Mouse (Mus musculus) liver, embryonic 15.5 days (tissue): ENCODE results near the gene Itpripl2. TPM values are rescaled to one million over a fixed set of nuclear protein-coding genes. Genes with fewer than 3 reads are reported as not detected.
A peak's percentile ranks its signal among the peaks of the same experiment; 100 is the strongest.

ENCODE experiments used
- ATAC-seq: fragments of 200-750 bp; cut with Nextera tagmentation; 2 replicates; pipeline ENCODE4 v1.8.0; 2017; ENCODE audit warnings: moderate number of reproducible peaks, mild to moderate bottlenecking, moderate library complexity; ENCODE audit not compliant: insufficient read depth
- H3K27ac ChIP-seq: fragments of 300-500 bp; sonication (generic); replicated peaks from 2 replicates; pipeline ENCODE4 v1.5.1; 2015; ENCODE audit warnings: mild to moderate bottlenecking, inconsistent platforms
- H3K27me3 ChIP-seq: fragments of 300-500 bp; sonication (generic); 2 replicates; pipeline ENCODE4 v1.6.1; 2015; ENCODE audit warnings: mild to moderate bottlenecking, inconsistent platforms
- H3K36me3 ChIP-seq: fragments of 300-500 bp; sonication (generic); replicated peaks from 2 replicates; pipeline ENCODE4 v1.6.1; 2015; ENCODE audit warnings: moderate library complexity, mild to moderate bottlenecking, inconsistent platforms
- H3K4me1 ChIP-seq: fragments of 300-500 bp; sonication (generic); replicated peaks from 2 replicates; pipeline ENCODE4 v1.6.1; 2015; ENCODE audit warnings: inconsistent platforms
- H3K4me2 ChIP-seq: fragments of 300-500 bp; sonication (generic); 2 replicates; pipeline ENCODE4 v1.6.1; 2015; ENCODE audit warnings: moderate library complexity, mild to moderate bottlenecking, inconsistent platforms
- H3K4me3 ChIP-seq: fragments of 300-500 bp; sonication (generic); replicated peaks from 2 replicates; pipeline ENCODE4 v1.5.1; 2015; ENCODE audit warnings: mild to moderate bottlenecking, inconsistent platforms
- H3K9ac ChIP-seq: fragments of 300-500 bp; sonication (generic); 2 replicates; pipeline ENCODE4 v1.6.1; 2015; ENCODE audit warnings: moderate library complexity, mild to moderate bottlenecking, inconsistent platforms
- H3K9me3 ChIP-seq: fragments of 300-500 bp; sonication (generic); replicated peaks from 2 replicates; pipeline ENCODE4 v1.6.1; 2016; ENCODE audit warnings: inconsistent platforms
- WGBS: fragments of 180-500 bp; shearing (Covaris S2); methylation state at CpG from one replicate; pipeline ENCODE4 v1.1.7; 2015; ENCODE audit warnings: mixed read lengths; ENCODE audit not compliant: insufficient replicate concordance; 5-methylcytosine and 5-hydroxymethylcytosine counted together
- polyA plus RNA-seq: library from polyadenylated mRNA; unstranded; fragments of >200 nt; fragmentation: Nextera tagmentation; extraction: Ambion mirVana; gene quantifications from 2 replicates; pipeline ENCODE4 v1.2.1, GENCODE M21; 2015

The Itpripl2 gene
- polyA plus RNA-seq, 1 experiment from 2014 or later: 1.1 TPM

DNA sequence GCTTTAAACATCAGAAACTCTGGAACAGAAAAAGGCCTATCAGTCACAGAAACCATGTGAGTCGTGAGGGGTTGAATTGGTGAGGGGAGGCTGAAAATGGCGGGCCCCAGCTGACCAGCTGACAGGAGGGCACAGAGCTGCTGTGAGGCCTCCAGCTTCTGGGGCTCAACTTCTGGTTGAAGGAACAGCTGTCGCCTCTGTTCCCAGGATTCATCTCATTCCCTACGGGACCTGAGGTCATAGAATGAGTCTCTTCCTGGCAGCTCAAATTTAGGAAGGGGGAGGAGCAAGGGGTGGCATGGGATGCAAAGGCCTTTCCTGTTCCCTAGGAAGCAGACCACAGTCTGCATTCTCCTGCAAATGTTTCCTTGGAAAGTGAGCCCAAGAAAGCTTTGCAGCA is 12.1 kb upstream of the Itpripl2 start:
- no peaks in the 10 kb centered on the region for H3K9me3 ChIP-seq

DNA sequence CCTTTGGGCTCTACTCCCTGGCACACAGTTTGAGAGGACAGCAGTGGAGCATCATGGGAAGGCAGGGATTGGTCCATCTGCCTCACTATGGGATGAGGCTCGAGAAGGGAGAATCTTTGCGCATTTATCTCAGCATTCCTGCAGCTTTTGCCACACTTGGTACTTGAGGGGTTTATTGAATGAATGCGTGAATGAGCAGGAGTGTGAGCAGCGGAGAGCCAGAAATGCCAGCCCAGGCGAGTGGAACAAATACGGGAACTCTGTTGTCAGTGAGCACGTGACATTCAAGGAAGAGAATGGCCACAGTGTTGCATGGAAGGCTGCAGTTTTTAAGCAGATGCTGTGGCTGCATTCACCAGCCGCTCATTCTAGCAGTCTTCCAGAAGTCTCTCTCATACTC is 10.6 kb upstream of the Itpripl2 start:
- Histone ChIP-seq H3K36me3 (no peaks in the 10 kb centered on the region), H3K9me3 (no peaks in the 10 kb centered on the region), H3K4me2 (no peak overlapping the region), H3K9ac (no peak overlapping the region), H3K4me1 (no peaks in the 10 kb centered on the region), H3K27ac (no peak overlapping the region), H3K27me3 (no peaks in the 10 kb centered on the region), H3K4me3 (no peak overlapping the region)
- WGBS: 69% methylated on average over 8 of the region's 8 CpGs
- no peak for ATAC-seq

More for the DNA sequence above, 12.1 kb upstream of the Itpripl2 start:
- WGBS: 52% methylated on average over 4 of the region's 4 CpGs
- Histone ChIP-seq H3K4me2 (no peak overlapping the region), H3K9ac (no peak overlapping the region), H3K27ac (no peak overlapping the region), H3K4me1 (no peaks in the 10 kb centered on the region), H3K36me3 (no peaks in the 10 kb centered on the region), H3K27me3 (no peaks in the 10 kb centered on the region), H3K4me3 (no peak overlapping the region)
- no peak for ATAC-seq

DNA sequence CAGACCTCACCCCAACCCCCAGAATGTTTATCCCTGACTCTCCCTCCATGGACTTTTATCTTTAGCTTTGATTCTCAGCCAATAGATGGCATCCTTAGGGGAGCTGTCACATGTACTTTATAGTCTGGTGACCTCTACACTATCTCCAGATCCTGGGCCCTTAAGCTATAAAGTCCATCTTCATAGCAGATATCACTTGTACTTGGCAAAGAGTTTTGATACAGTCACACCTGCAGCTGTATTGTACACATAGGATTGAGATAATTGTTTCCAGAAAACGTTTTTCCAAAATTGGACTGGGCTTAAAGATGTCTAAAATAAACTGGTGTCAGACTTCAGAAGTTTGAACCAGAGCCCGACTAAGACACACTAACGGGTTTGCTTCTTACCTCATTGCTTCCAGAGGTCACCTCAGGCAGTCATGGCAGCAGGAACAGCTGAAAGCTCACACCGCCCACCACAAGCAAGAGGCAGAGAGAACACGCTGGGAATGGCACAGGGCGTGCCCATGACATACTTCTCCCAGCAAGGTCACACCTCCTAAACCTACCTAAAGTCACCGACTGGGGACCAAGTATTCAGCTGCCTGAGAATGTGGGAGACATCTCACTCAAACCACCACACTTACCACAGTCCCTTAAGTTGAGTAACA is 8.1 kb upstream of the Itpripl2 start:
- no peak for ATAC-seq

DNA sequence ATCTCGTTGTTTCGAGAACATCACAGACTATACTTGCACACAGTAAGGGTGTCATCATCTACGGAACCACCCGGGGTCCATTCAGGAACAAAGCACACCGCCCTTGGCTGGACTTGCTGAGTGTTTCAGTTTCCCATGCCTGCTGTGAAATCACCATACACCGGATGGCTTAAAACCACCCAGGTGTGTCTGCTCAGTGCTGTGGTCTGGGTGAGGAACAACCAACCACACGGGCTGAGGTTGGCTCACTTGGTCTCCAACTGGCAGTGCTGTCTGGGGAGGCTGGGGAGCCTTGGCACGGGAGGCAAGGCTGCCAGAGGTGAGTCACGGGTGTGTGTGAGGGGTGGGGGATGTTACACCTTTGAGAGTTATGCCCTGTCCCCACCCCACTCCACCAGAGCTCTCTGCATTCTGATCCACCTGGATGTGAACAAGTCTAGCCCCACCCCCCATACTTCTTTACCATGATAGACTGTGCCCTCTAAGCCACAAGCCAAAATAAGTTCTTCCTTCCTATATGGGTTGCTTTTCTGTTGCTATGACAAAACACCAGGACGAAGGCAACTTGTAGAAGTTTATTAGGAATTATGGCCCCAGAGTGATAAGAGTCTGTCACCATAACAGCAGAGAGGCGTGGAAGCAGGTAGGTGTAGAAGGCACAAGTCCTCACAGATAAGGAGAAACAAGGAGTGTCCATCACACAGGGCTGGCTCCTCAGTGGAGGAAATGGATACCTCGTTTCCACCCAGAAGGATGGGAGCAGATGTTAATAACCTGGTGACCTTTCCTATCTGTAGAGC is 7.4 kb upstream of the Itpripl2 start:
- H3K27me3 ChIP-seq: no peaks in the 10 kb centered on the region
- H3K27ac ChIP-seq: no peak overlapping the region
- 52% methylated on average over 12 of the region's 12 CpGs for WGBS
- no peak for ATAC-seq
- H3K9ac ChIP-seq: no peak overlapping the region
- H3K9me3 ChIP-seq: no peaks in the 10 kb centered on the region
- no peak overlapping the region for H3K4me3 ChIP-seq
- no peak overlapping the region for H3K4me2 ChIP-seq
- no peaks in the 10 kb centered on the region for H3K4me1 ChIP-seq
- no peaks in the 10 kb centered on the region for H3K36me3 ChIP-seq

More for the DNA sequence above, 8.1 kb upstream of the Itpripl2 start:
- Histone ChIP-seq H3K36me3 (no peaks in the 10 kb centered on the region), H3K9ac (no peak overlapping the region), H3K27me3 (no peaks in the 10 kb centered on the region), H3K4me3 (no peak overlapping the region), H3K9me3 (no peaks in the 10 kb centered on the region), H3K4me1 (no peaks in the 10 kb centered on the region), H3K4me2 (no peak overlapping the region), H3K27ac (no peak overlapping the region)
- 50% methylated on average over 7 of the region's 7 CpGs for WGBS

DNA sequence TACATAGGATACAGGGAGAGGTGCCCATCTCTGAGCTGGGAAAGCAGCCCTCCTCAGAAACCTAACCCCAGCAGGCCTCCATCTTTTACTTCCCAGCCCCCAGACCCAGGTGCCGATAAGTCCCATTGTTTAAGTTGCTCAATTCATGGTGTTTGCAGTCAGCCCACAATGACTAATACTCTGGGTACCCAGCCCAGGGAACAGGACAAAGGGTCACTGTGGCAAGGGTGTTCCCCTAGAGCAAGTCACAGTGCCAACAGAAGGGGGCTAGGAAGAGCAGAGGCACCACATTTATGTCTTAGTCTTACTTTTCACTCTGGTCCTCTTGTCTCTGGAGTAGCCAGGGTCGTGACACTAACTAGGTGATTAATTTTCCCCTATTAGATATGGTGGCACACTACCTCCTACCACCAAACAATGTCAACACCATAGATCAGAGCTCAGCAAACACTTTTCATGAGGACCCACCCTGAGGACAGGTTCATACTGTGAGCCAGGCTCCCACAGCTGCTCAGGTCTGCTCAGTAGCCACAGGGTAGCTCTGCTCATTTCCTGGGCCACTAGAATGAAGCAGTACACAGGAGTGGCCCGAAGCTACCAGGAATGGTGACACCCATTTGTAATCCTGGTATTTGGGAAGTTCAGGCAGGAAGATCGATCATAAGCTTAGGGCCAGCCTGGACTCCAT is 3.3 kb upstream of the Itpripl2 start:
- no peak overlapping the region for H3K9ac ChIP-seq
- no peak for ATAC-seq
- H3K36me3 ChIP-seq: no peaks in the 10 kb centered on the region
- no peak overlapping the region for H3K4me2 ChIP-seq
- H3K9me3 ChIP-seq: no peaks in the 10 kb centered on the region
- H3K27ac ChIP-seq: no peak overlapping the region
- 56% methylated on average over 4 of the region's 4 CpGs for WGBS
- H3K4me1 ChIP-seq: peaks cover 15% of the 10 kb centered on the region; the same call in 1 of the 2 replicates
- no peak overlapping the region for H3K4me3 ChIP-seq
- H3K27me3 ChIP-seq: peaks cover 33% of the 10 kb centered on the region

DNA sequence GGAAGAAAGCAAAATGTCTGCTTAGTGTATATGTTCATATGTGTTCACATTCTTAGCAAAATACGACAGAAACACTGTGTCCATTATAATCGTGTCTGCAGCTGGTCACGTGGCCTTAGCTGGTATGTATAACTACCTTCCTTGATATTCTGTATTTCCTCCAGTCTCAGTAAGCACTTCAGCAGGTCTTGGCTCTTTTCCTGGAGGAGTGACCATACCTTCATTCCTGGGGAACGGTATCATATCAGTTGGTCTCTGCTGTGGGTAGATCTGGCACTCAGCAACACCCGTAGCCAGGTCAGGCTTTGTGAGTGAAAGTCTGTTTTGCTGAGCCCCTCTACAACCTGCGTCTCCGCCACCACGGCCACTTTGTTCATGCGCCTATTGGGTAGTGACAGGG is 2.1 kb upstream of the Itpripl2 start:
- no peaks in the 10 kb centered on the region for H3K36me3 ChIP-seq
- peaks cover 22% of the 10 kb centered on the region for H3K4me1 ChIP-seq
- H3K9me3 ChIP-seq: no peaks in the 10 kb centered on the region
- H3K4me3 ChIP-seq: no peak overlapping the region
- 68% methylated on average over 9 of the region's 9 CpGs for WGBS
- no peak overlapping the region for H3K27ac ChIP-seq
- H3K9ac ChIP-seq: no peak overlapping the region
- ATAC-seq: no peak
- peaks cover 35% of the 10 kb centered on the region for H3K27me3 ChIP-seq
- no peak overlapping the region for H3K4me2 ChIP-seq

DNA sequence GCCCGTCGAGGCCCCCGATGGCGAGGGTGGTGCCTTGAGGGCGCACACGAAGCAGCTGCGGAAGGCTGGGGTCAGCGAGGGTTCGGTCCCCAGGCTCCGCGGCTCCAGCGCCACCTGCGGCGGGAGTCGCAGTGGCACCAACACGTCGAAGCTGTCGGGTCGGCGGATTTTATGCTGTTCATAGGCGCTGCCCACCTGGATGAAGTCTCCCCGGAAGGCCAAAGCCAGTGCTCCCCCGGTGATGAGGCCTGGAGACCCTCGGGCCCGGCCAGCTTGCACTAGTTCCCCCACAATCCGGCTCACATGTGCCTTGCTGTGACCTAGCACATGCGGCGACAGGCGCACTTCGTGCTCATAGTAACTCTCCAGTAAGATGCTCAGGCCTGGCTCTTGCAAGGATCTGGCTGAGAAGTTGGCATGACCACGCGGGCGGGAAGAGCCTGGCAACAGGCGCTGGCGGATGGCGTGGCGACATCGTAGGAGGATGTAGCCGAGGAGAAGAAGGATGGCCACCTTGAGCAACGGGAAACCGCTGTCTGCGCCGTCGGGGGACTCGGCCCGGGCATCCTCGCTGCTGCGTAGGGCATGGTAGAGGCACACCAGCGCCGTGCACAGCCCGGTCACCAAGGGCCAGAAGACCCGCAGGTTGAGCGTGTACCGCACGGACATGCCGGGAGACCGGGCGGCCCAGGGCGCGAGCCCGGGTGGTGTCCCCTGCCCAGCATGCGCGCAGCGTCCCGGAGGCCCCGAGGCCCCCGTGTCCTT is 927 bp downstream of the Itpripl2 start:
- Histone ChIP-seq H3K27me3 (peaks cover 35% of the 10 kb centered on the region), H3K4me2 (peak overlapping the region; percentile 67), H3K4me3 (peak overlapping the region; percentile 63), H3K36me3 (no peaks in the 10 kb centered on the region), H3K4me1 (peaks cover 30% of the 10 kb centered on the region), H3K9ac (peak overlapping the region; percentile 58), H3K27ac (peak overlapping the region; percentile 72), H3K9me3 (no peaks in the 10 kb centered on the region)
- peak; percentile 36 for ATAC-seq
- WGBS: 13% methylated on average over 67 of the region's 67 CpGs

DNA sequence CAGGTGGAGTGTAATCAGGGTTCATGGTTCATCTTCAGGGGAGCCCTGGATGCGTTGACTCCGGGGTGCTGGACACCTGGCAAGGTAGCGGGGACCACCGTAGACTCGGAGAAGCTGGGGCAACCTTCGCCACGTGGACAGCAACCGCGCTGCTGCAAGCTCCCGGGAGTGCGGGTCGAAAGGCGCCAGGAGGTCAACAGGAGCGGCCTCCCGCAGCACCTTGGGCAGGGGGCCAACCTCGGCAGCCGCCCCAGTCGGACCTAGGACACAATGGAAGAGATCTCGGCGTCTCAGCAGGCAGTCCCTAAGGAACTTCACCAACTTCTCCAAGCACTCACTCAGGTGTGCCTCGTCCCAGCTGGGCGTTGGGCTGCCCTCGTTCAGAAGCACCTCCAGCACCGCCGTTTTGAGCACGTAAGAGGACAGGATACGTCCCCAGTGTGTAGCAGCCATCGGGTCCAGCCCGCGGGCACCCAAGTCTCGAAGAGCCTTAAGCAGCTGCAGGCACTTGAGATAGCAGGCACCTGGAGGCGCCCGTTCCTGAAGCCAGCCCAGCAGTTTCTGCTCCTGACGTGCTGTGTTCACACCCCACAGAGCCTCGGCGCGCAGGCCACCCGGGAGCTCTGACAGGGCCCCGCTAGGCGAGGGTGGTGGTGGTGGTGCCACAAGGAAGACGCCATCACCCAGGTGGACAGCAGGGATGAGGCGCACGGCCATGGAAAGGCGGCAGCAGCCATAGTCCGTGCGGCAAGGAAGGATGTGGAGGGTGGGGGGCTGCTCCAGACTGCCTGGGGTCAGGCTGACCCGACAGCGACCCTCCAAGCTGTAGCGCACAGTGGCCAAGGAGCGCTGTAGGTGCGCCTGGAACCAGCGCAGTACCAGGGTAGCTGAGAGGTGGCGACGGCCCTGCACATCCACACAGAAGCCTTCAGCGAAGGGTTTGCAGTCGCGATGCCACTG is 1.8 kb downstream of the Itpripl2 start:
- H3K4me1 ChIP-seq: peaks cover 30% of the 10 kb centered on the region
- 66% methylated on average over 57 of the region's 57 CpGs for WGBS
- H3K27ac ChIP-seq: no peak overlapping the region
- H3K9ac ChIP-seq: no peak overlapping the region
- peak overlapping the region; percentile 67 for H3K4me2 ChIP-seq
- no peaks in the 10 kb centered on the region for H3K9me3 ChIP-seq
- no peaks in the 10 kb centered on the region for H3K36me3 ChIP-seq
- peaks cover 35% of the 10 kb centered on the region for H3K27me3 ChIP-seq
- no peak for ATAC-seq
- H3K4me3 ChIP-seq: peak overlapping the region; percentile 63

DNA sequence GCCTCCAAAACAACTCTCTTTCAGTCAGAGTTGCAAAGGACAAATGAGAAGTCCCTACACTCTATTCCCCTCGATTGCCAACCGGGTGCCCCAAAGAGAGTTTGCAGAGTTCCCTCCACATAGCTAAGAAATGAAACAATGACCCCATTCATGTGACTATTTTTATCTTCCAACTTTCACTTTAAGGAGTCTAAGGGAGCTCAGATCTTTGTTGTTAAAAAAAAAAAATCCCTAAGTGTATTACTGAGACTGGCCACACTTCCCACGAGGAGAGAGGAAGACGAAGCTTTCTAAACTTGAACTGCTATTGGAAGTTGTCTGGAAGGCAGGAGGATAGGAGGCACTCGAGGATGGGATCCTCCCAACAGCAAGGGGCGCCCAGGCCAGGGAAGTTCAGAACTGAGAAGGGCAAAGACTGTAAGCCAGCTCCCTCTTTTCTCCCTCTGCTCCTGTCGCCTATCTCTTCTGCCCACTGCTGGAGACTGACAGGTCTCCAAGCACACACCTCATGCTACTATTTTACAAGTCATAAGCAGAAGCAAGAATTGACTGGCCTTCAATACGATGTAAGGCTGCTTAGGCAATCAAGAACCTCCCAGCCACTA is 3.6 kb downstream of the Itpripl2 start:
- H3K27me3 ChIP-seq: peaks cover 33% of the 10 kb centered on the region
- no peaks in the 10 kb centered on the region for H3K36me3 ChIP-seq
- WGBS: 39% methylated on average over 8 of the region's 8 CpGs
- H3K4me1 ChIP-seq: peaks cover 30% of the 10 kb centered on the region
- no peaks in the 10 kb centered on the region for H3K9me3 ChIP-seq
- H3K9ac ChIP-seq: no peak overlapping the region
- peak overlapping the region; percentile 25 for H3K4me2 ChIP-seq
- no peak overlapping the region for H3K4me3 ChIP-seq
- no peak overlapping the region for H3K27ac ChIP-seq
- no peak for ATAC-seq

DNA sequence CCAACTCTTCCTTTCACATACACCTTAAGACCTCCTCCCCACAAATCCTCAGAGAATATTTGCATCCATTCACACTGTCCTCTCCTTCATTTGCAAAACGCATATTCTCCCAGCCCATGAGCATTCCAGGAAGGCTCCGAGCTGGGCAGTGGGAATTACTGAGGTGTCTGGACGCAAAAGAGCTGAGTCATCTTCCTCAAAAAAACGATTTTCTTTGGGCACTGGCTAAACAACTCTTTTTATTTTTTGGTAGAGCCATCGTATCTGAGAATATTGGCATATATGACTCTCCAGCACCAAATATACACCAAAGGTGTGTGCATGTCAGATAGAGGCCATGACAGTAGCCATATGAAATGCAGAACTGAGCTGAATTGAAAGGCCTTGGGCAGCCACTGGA is 4.9 kb downstream of the Itpripl2 start:
- Histone ChIP-seq H3K4me1 (peaks cover 26% of the 10 kb centered on the region), H3K27ac (no peak overlapping the region), H3K27me3 (peaks cover 21% of the 10 kb centered on the region), H3K4me3 (no peak overlapping the region), H3K9me3 (no peaks in the 10 kb centered on the region), H3K4me2 (no peak overlapping the region), H3K36me3 (no peaks in the 10 kb centered on the region), H3K9ac (no peak overlapping the region)
- ATAC-seq: no peak
- 48% methylated on average over 5 of the region's 5 CpGs for WGBS
